Mouse (Mus musculus) midbrain, embryonic 16.5 days (tissue): ENCODE measurements around the gene Tmem160. TPM values are rescaled to one million over a fixed set of nuclear protein-coding genes. Genes with fewer than 3 reads are reported as not detected.

Experiments
- ATAC-seq: fragments of 200-750 bp; cut with Nextera tagmentation; 2 replicates; pipeline ENCODE4 v1.8.0; 2017; ENCODE audit warnings: moderate TSS enrichment
- H3K27ac ChIP-seq: fragments of 300-500 bp; sonication (generic); 2 replicates; pipeline ENCODE4 v1.5.1; 2014; ENCODE audit warnings: mild to moderate bottlenecking, low read length, mixed read lengths
- H3K27me3 ChIP-seq: fragments of 300-500 bp; sonication (generic); 2 replicates; pipeline ENCODE4 v1.6.1; 2014; ENCODE audit warnings: low read depth, low read length, mixed read lengths; ENCODE audit not compliant: control insufficient read depth, insufficient read depth
- H3K36me3 ChIP-seq: fragments of 300-500 bp; sonication (generic); 2 replicates; pipeline ENCODE4 v1.6.1; 2014; ENCODE audit warnings: mild to moderate bottlenecking, low read length, moderate library complexity, mixed read lengths; ENCODE audit not compliant: control insufficient read depth, insufficient read depth
- H3K4me1 ChIP-seq: fragments of 300-500 bp; sonication (generic); 2 replicates; pipeline ENCODE4 v1.6.1; 2014; ENCODE audit warnings: mild to moderate bottlenecking, low read length, mixed read lengths; ENCODE audit not compliant: control insufficient read depth, insufficient read depth
- H3K4me2 ChIP-seq: fragments of 300-500 bp; sonication (generic); 2 replicates; pipeline ENCODE4 v1.6.1; 2014; ENCODE audit warnings: mild to moderate bottlenecking, low read length, mixed read lengths
- H3K4me3 ChIP-seq: fragments of 300-500 bp; sonication (generic); 2 replicates; pipeline ENCODE4 v1.5.1; 2014; ENCODE audit warnings: low read depth, mild to moderate bottlenecking, low read length, moderate library complexity, mixed read lengths
- H3K9ac ChIP-seq: fragments of 300-500 bp; sonication (generic); 2 replicates; pipeline ENCODE4 v1.6.1; 2014; ENCODE audit warnings: low read depth, low read length, mixed read lengths
- H3K9me3 ChIP-seq: fragments of 300-500 bp; sonication (generic); replicated peaks from 2 replicates; pipeline ENCODE4 v1.6.1; 2014; ENCODE audit warnings: mild to moderate bottlenecking, low read length, mixed read lengths; ENCODE audit not compliant: control insufficient read depth, poor library complexity, severe bottlenecking
- WGBS: fragments of 180-500 bp; shearing (Covaris S2); extraction: QIAGEN DNeasy Blood & Tissue Kit; methylation state at CpG from one replicate; pipeline ENCODE4 v1.1.7; 2014; 5-methylcytosine and 5-hydroxymethylcytosine counted together
- polyA plus RNA-seq: library from polyadenylated mRNA; unstranded; fragments of >200 nt; fragmentation: Nextera tagmentation; extraction: Ambion mirVana; gene quantifications from 2 replicates; pipeline ENCODE4 v1.2.1, GENCODE M21; 2015

Tmem160 gene
- polyA plus RNA-seq, 1 experiment from 2014 or later, result 75.6 TPM

GRCm38 (mm10) chr7:16433352-16433971 lies 19.1 kb upstream of the Tmem160 start:
- H3K9me3 ChIP-seq, result no peaks in the 10 kb centered on the region
- no peak overlapping the region for H3K4me3 ChIP-seq
- H3K36me3 ChIP-seq, result peaks cover 64% of the 10 kb centered on the region
- WGBS, result 81% methylated on average over 3 of the region's 3 CpGs
- no peak overlapping the region for H3K9ac ChIP-seq
- H3K4me1 ChIP-seq, result no peaks in the 10 kb centered on the region
- H3K4me2 ChIP-seq, result no peak overlapping the region
- no peaks in the 10 kb centered on the region for H3K27me3 ChIP-seq
- H3K27ac ChIP-seq, result no peak overlapping the region
- no peak for ATAC-seq

DNA sequence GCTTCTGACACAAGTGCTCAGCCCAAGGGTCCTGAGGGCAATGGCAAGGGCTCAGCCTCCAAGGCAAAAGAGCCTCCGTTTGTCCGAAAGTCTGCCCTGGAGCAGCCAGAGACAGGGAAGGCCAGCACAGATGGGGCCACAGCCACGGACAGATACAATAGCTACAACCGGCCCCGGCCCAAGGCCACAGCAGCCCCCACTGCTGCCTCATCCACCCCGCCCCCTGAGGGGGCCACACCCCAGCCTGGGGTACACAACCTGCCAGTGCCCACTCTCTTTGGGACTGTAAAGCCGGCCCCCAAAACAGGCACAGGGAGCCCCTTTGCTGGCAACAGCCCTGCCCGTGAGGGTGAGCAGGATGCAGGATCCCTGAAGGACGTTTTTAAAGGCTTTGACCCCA lies 17.5 kb upstream of the Tmem160 start:
- Histone ChIP-seq H3K36me3 (peaks cover 48% of the 10 kb centered on the region), H3K4me3 (no peak overlapping the region), H3K27ac (no peak overlapping the region), H3K27me3 (no peaks in the 10 kb centered on the region), H3K4me1 (no peaks in the 10 kb centered on the region), H3K9me3 (no peaks in the 10 kb centered on the region), H3K9ac (no peak overlapping the region), H3K4me2 (no peak overlapping the region)
- ATAC-seq, result no peak
- WGBS, result 91% methylated on average over 9 of the region's 9 CpGs

DNA sequence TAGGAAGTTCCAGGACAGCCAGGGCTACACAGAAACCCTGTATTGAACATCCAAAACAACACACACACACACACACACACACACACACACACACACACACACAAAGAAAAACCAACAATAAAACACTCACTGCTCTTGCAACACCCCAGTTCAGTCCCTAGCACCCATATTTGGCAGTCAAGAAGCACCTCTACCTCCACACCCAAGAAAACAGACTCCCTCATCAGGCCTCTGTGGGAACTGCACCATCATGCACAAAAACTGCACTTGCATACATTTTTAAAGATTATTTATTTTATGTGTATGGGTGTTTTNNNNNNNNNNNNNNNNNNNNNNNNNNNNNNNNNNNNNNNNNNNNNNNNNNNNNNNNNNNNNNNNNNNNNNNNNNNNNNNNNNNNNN lies 11.3 kb upstream of the Tmem160 start:
- Histone ChIP-seq H3K27ac (no peak overlapping the region), H3K9ac (no peak overlapping the region), H3K4me1 (no peaks in the 10 kb centered on the region), H3K4me2 (no peak overlapping the region), H3K4me3 (no peak overlapping the region), H3K27me3 (no peaks in the 10 kb centered on the region), H3K9me3 (no peaks in the 10 kb centered on the region), H3K36me3 (0 out of 2 replicates have a peak, but pooled peaks cover 2% of the 10 kb centered on the region)
- no peak for ATAC-seq

DNA sequence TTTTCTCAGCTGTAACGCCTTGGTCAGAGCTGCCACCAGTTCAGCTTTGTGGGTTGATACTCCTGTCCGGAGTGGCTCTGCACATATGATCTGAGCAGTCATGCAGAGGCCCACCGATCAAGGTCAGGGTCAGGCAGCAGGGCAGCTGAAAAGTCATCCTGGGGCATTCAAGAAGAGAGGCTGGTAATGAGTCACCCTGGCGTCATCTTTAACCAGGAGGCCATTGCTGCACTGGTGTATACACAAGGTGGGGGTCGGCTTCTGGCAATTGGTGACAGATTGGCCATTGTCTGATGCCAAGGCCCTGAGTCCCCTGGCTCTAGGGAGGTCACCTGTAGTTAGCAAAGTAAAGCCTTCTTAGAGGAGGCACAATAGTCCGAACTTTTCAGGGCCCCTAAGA lies 923 bp upstream of the Tmem160 start:
- no peak overlapping the region for H3K9ac ChIP-seq
- H3K4me2 ChIP-seq, result no peak overlapping the region
- no peak overlapping the region for H3K4me3 ChIP-seq
- peaks cover 3% of the 10 kb centered on the region; the same call in 1 of the 2 replicates for H3K36me3 ChIP-seq
- no peak for ATAC-seq
- peaks cover 8% of the 10 kb centered on the region for H3K4me1 ChIP-seq
- H3K9me3 ChIP-seq, result no peaks in the 10 kb centered on the region
- H3K27me3 ChIP-seq, result no peaks in the 10 kb centered on the region
- no peak overlapping the region for H3K27ac ChIP-seq
- WGBS, result 76% methylated on average over 6 of the region's 6 CpGs

DNA sequence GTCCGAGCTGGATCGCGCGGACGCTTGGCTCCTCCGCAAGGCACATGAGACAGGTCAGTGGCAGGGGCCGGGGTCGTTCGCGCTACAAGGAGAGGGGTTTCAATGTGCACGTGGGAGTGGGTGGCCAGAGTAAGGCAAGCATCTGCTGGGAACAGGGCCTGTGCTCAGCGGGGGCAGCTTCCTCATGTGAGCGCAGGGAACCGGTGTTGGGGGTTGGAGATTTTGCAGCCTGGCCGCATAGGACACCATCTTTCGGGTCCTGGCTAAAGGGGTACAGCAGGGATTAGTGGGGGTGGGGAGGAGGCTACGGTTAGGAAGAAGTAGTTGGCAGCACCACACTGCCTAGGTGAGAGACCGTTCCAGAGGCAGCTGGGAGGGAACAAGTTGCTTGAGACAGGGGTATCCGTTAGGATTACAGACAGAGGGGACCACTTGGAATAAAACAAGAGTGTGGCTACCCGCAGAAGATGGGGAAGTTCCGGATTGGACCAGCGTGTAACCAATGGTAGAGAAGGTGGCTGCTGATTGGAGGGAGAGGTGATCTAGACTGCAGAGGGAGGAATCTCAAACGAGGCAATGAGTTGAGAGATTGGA lies 636 bp downstream of the Tmem160 start:
- Histone ChIP-seq H3K4me3 (peak overlapping the region; percentile 87), H3K27ac (peak overlapping the region; percentile 76), H3K36me3 (peaks cover 3% of the 10 kb centered on the region; the same call in 1 of the 2 replicates), H3K4me1 (peaks cover 8% of the 10 kb centered on the region), H3K27me3 (no peaks in the 10 kb centered on the region), H3K9me3 (no peaks in the 10 kb centered on the region), H3K4me2 (peak overlapping the region; percentile 92), H3K9ac (peak overlapping the region; percentile 79)
- WGBS, result under 1% methylated on average over 23 of the region's 23 CpGs
- peak; percentile 82 for ATAC-seq

DNA sequence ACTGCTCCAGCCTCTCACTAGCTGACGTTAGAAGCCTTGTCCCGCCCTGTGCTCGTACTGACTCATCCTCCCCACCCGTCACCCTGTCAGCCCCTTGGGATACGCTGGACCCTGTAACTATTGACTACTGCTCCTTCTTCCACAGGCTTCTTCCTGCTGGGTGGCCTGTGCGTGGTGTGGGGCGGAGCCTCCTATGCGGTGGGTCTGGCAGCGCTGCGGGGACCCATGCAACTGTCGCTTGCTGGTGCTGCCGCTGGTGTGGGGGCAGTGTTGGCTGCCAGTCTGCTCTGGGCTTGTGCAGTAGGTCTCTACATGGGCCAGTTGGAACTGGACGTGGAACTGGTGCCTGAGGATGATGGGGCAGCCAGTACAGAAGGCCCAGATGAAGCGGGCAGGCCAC lies 2.4 kb downstream of the Tmem160 start:
- no peak overlapping the region for H3K9ac ChIP-seq
- peaks cover 3% of the 10 kb centered on the region; the same call in 1 of the 2 replicates for H3K36me3 ChIP-seq
- no peak for ATAC-seq
- H3K9me3 ChIP-seq, result no peaks in the 10 kb centered on the region
- H3K4me3 ChIP-seq, result no peak overlapping the region
- WGBS, result 94% methylated on average over 14 of the region's 14 CpGs
- no peaks in the 10 kb centered on the region for H3K27me3 ChIP-seq
- H3K4me1 ChIP-seq, result peaks cover 8% of the 10 kb centered on the region
- no peak overlapping the region for H3K4me2 ChIP-seq
- H3K27ac ChIP-seq, result no peak overlapping the region

- no peak overlapping the region for H3K27ac ChIP-seq
- H3K9ac ChIP-seq, result no peak overlapping the region
- H3K27me3 ChIP-seq, result no peaks in the 10 kb centered on the region; the same call in 1 of the 2 replicates
- 88% methylated on average over 5 of the region's 5 CpGs for WGBS
- no peak for ATAC-seq
- H3K4me1 ChIP-seq, result peaks cover 8% of the 10 kb centered on the region
- H3K4me3 ChIP-seq, result no peak overlapping the region
- H3K4me2 ChIP-seq, result no peak overlapping the region
- no peaks in the 10 kb centered on the region for H3K9me3 ChIP-seq
- H3K36me3 ChIP-seq, result peaks cover 3% of the 10 kb centered on the region; the same call in 1 of the 2 replicates
These were observed 3.7 kb downstream of the Tmem160 start for GRCm38 (mm10) chr7:16456289-16456688.

DNA sequence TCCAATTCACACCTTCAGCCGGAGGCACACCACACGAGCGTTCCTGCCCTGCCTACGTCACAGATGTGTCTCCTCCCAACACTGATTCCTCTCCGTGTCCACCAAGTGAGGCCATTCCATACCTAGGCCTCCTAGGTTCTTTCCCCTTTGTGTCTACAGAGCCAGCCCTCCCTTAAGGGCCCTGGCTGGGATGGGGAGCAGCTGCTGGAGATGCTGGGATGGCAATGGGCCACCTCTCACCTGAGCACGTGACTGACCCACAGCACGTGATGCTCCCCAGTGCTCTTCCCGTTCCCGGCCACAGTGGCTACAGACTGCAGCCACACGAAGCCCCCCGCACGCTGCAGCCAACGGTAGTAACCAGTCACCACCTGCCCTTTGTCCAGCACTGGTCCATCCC lies 8.0 kb downstream of the Tmem160 start:
- 69% methylated on average over 13 of the region's 13 CpGs for WGBS
- H3K4me2 ChIP-seq, result no peak overlapping the region
- no peak overlapping the region for H3K4me3 ChIP-seq
- H3K27me3 ChIP-seq, result peaks cover 9% of the 10 kb centered on the region
- H3K4me1 ChIP-seq, result no peaks in the 10 kb centered on the region
- H3K36me3 ChIP-seq, result peaks cover 3% of the 10 kb centered on the region; the same call in 1 of the 2 replicates
- no peak overlapping the region for H3K27ac ChIP-seq
- H3K9me3 ChIP-seq, result no peaks in the 10 kb centered on the region
- no peak for ATAC-seq
- H3K9ac ChIP-seq, result peak overlapping the region; percentile 30; the same call in 1 of the 2 replicates

- Histone ChIP-seq H3K27me3 (peaks cover 9% of the 10 kb centered on the region), H3K36me3 (no peaks in the 10 kb centered on the region; the same call in 1 of the 2 replicates), H3K4me3 (no peak overlapping the region), H3K4me2 (no peak overlapping the region), H3K9me3 (no peaks in the 10 kb centered on the region), H3K9ac (no peak overlapping the region), H3K27ac (no peak overlapping the region), H3K4me1 (no peaks in the 10 kb centered on the region)
- WGBS, result 70% methylated on average over 6 of the region's 6 CpGs
- no peak for ATAC-seq
These were observed 8.6 kb downstream of the Tmem160 start for GRCm38 (mm10) chr7:16461151-16461550.
